Mouse (Mus musculus) forebrain, embryonic 15.5 days (tissue): ENCODE results near the gene Zic4. TPM values are rescaled to one million over a fixed set of nuclear protein-coding genes. Genes with fewer than 3 reads are reported as not detected.

Source experiments
- ATAC-seq: fragments of 200-750 bp; cut with Nextera tagmentation; replicated peaks from 2 replicates; pipeline ENCODE4 v1.8.0; 2017; ENCODE audit warnings: mild to moderate bottlenecking, moderate TSS enrichment, moderate library complexity
- H3K27ac ChIP-seq: fragments of 300-500 bp; sonication (generic); replicated peaks from 2 replicates; pipeline ENCODE4 v1.5.1; 2015; ENCODE audit warnings: mild to moderate bottlenecking, inconsistent platforms
- H3K27me3 ChIP-seq: fragments of 300-500 bp; sonication (generic); 2 replicates; pipeline ENCODE4 v1.6.1; 2015; ENCODE audit warnings: inconsistent platforms
- H3K36me3 ChIP-seq: fragments of 300-500 bp; sonication (generic); 2 replicates; pipeline ENCODE4 v1.6.1; 2015; ENCODE audit warnings: mild to moderate bottlenecking, inconsistent platforms
- H3K4me1 ChIP-seq: fragments of 300-500 bp; sonication (generic); 2 replicates; pipeline ENCODE4 v1.6.1; 2015; ENCODE audit warnings: inconsistent platforms
- H3K4me2 ChIP-seq: fragments of 300-500 bp; sonication (generic); replicated peaks from 2 replicates; pipeline ENCODE4 v1.6.1; 2015; ENCODE audit warnings: mild to moderate bottlenecking, inconsistent platforms
- H3K4me3 ChIP-seq: fragments of 300-500 bp; sonication (generic); 2 replicates; pipeline ENCODE4 v1.5.1; 2015; ENCODE audit warnings: mild to moderate bottlenecking, inconsistent platforms
- H3K9ac ChIP-seq: fragments of 300-500 bp; sonication (generic); replicated peaks from 2 replicates; pipeline ENCODE4 v1.6.1; 2015; ENCODE audit warnings: mild to moderate bottlenecking, inconsistent platforms
- H3K9me3 ChIP-seq: fragments of 300-500 bp; sonication (generic); 2 replicates; pipeline ENCODE4 v1.6.1; 2016; ENCODE audit warnings: inconsistent platforms
- WGBS: fragments of 180-500 bp; shearing (Covaris S2); methylation state at CpG from one replicate; pipeline ENCODE4 v1.1.7; 2015; ENCODE audit warnings: mixed read lengths; 5-methylcytosine and 5-hydroxymethylcytosine counted together
- polyA plus RNA-seq: library from polyadenylated mRNA; unstranded; fragments of >200 nt; fragmentation: Nextera tagmentation; extraction: Ambion mirVana; gene quantifications from 2 replicates; pipeline ENCODE4 v1.2.1, GENCODE M21; 2015

Zic4 gene
- polyA plus RNA-seq: 46.2 and 55.0 TPM in 2 replicates

DNA sequence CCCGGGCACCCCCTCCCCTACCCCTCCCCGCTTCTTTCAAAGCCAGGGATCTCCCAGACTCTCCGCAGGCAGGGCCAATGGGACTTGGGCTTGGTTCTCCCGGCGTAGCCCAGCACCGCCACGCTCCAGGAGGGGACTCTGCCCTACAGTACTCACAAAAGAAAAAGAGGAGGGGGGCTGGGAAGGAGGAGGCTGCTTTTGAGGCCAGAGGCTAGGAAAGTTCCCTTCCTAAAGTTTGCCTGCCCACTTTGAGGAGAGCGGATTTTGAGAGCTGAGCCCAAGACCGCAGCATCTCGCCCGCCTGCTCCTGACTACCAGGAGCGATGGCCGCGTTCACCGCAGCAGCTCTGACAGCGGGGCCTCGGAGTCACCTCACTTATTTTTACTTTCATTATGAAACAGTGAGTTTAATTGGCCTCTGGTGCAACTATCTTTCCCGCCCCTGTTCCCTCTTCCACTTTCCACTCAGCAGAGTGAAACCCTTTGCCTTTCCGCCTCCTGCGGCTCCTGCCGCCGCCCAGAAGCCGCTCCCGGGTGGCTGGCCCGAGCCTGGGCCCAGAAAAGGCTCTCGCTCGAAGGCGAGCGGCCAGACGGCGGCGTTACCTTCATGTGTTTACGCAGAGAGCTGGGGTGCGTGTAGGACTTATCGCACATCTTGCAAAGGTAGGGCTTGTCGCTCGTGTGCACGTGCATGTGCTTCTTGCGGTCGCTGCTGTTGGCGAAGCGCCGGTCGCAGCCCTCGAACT is at the start of gene Zic4:
Gene Zic4 (plus strand): TSS at position 558 of the 746 bp plus-strand sequence.
- Histone ChIP-seq H3K4me1 (peaks cover 29% of the 10 kb centered on the region), H3K27me3 (peaks cover 28% of the 10 kb centered on the region), H3K9ac (peak within 1 kb of the TSS; percentile 69), H3K4me3 (peak within 1 kb of the TSS; percentile 54), H3K27ac (peak within 1 kb of the TSS; percentile 90), H3K9me3 (no peaks in the 10 kb centered on the region), H3K4me2 (peak within 1 kb of the TSS; percentile 52), H3K36me3 (no peaks in the 10 kb centered on the region)
- ATAC-seq: peak; percentile 65
- under 1% methylated on average over 45 of the region's 45 CpGs for WGBS

DNA sequence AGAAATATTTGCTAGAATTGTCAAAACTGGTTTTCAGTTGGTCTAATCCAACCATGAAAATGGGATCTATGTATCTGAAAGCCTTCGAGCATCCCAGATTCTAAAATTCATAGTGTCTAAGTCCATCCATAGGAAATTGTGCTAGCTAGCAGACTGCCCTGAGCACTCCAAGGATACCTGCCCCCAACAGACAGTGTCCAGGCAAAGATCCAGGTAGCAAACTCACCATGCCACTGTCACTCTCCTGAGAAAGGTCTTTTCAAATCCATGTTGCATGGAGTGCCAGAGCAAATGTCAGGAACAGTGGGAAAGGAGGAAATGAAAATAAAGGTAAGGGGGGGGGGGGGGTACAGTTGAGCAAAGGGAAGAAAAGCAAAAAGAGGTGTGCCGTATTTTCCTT is 14.6 kb upstream of the Zic4 start:
- no peaks in the 10 kb centered on the region for H3K36me3 ChIP-seq
- H3K27me3 ChIP-seq: peaks cover 33% of the 10 kb centered on the region
- H3K4me3 ChIP-seq: no peak overlapping the region
- WGBS: 70% methylated on average over 2 of the region's 2 CpGs
- no peak overlapping the region for H3K9ac ChIP-seq
- no peaks in the 10 kb centered on the region for H3K4me1 ChIP-seq
- no peak for ATAC-seq
- H3K9me3 ChIP-seq: no peaks in the 10 kb centered on the region
- no peak overlapping the region for H3K27ac ChIP-seq
- H3K4me2 ChIP-seq: no peak overlapping the region

DNA sequence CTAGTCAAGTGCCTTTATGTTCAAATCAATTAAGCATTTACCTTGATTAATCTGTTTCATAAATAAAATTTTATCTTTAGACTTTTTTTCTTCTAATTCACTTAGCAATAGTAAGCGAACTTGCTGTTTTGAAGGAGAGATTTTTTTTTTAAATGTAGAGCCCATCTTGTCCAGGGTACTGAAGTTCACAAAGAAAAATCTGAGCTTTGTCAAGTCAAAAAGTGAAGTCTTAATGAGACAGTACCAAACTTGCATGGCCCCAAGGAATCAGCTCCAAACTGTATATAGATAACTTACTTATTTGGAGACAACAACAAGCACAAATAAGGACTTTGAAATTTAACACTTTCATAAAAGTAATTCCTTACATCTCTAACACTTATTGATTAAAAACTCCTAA is 13.5 kb upstream of the Zic4 start:
- no peak for ATAC-seq
- no peak overlapping the region for H3K4me3 ChIP-seq
- no peaks in the 10 kb centered on the region for H3K36me3 ChIP-seq
- H3K27me3 ChIP-seq: peaks cover 40% of the 10 kb centered on the region
- H3K9ac ChIP-seq: no peak overlapping the region
- no peak overlapping the region for H3K4me2 ChIP-seq
- 52% methylated on average over 1 of the region's 1 CpGs for WGBS
- no peaks in the 10 kb centered on the region for H3K4me1 ChIP-seq
- H3K9me3 ChIP-seq: no peaks in the 10 kb centered on the region
- no peak overlapping the region for H3K27ac ChIP-seq

GRCm38 (mm10) chr9:91350211-91350791 is 11.9 kb upstream of the Zic4 start:
- H3K4me1 ChIP-seq: peaks cover 8% of the 10 kb centered on the region
- H3K27me3 ChIP-seq: peaks cover 52% of the 10 kb centered on the region
- H3K36me3 ChIP-seq: no peaks in the 10 kb centered on the region
- 9% methylated on average over 16 of the region's 16 CpGs for WGBS
- peak overlapping the region; percentile 33 for H3K4me2 ChIP-seq
- peak overlapping the region; percentile 74 for H3K27ac ChIP-seq
- 0 out of 2 replicates have a peak overlapping the region, but pooled peaks have one; percentile 6 for H3K9ac ChIP-seq
- peak overlapping the region; percentile 21 for H3K4me3 ChIP-seq
- no peak for ATAC-seq
- H3K9me3 ChIP-seq: no peaks in the 10 kb centered on the region

GRCm38 (mm10) chr9:91350861-91351291 is 11.3 kb upstream of the Zic4 start:
- Histone ChIP-seq H3K4me2 (peak overlapping the region; percentile 33), H3K27ac (peak overlapping the region; percentile 74), H3K4me3 (peak overlapping the region; percentile 21), H3K27me3 (peaks cover 52% of the 10 kb centered on the region), H3K36me3 (no peaks in the 10 kb centered on the region), H3K4me1 (peaks cover 14% of the 10 kb centered on the region), H3K9me3 (no peaks in the 10 kb centered on the region), H3K9ac (no peak overlapping the region)
- WGBS: 3% methylated on average over 14 of the region's 14 CpGs
- ATAC-seq: peak; percentile 43; the same call in 1 of the 2 replicates

- peaks cover 55% of the 10 kb centered on the region for H3K27me3 ChIP-seq
- peak overlapping the region; percentile 16; the same call in 1 of the 2 replicates for H3K9ac ChIP-seq
- H3K4me1 ChIP-seq: peaks cover 16% of the 10 kb centered on the region
- no peak for ATAC-seq
- 14% methylated on average over 5 of the region's 5 CpGs for WGBS
- H3K27ac ChIP-seq: peak overlapping the region; percentile 74
- H3K36me3 ChIP-seq: no peaks in the 10 kb centered on the region
- H3K9me3 ChIP-seq: no peaks in the 10 kb centered on the region
- peak overlapping the region; percentile 21; the same call in 1 of the 2 replicates for H3K4me3 ChIP-seq
- peak overlapping the region; percentile 33; the same call in 1 of the 2 replicates for H3K4me2 ChIP-seq
Measured at GRCm38 (mm10) chr9:91351361-91351760, 10.9 kb upstream of the Zic4 start.

DNA sequence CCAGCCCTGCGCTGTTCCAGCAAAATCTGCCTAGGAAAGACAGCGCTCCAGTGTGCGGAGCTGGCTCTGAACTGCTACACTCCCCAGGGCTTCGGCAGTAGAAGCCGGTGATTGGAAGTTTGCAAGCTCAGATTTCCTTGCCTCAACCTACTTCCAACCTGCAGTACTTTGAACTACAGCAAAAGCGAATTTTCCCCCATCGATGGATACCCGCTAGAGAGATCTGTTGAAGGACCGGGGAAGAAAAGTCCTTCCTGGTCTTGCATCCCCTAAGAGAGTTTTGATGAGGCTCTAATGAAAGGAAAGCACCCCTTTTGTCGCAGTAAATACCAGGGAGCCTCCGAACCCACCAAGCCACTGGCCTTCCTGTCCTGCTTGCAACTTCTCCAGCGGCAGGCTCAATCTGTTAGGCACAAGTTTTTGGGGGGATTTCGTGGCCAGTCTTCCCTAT is 10.2 kb upstream of the Zic4 start:
- Histone ChIP-seq H3K36me3 (no peaks in the 10 kb centered on the region), H3K9me3 (no peaks in the 10 kb centered on the region), H3K9ac (0 out of 2 replicates have a peak overlapping the region, but pooled peaks have one; percentile 14), H3K4me2 (peak overlapping the region; percentile 24), H3K27ac (peak overlapping the region; percentile 74), H3K27me3 (peaks cover 61% of the 10 kb centered on the region), H3K4me1 (peaks cover 16% of the 10 kb centered on the region), H3K4me3 (peak overlapping the region; percentile 17)
- no peak for ATAC-seq
- 8% methylated on average over 13 of the region's 13 CpGs for WGBS

DNA sequence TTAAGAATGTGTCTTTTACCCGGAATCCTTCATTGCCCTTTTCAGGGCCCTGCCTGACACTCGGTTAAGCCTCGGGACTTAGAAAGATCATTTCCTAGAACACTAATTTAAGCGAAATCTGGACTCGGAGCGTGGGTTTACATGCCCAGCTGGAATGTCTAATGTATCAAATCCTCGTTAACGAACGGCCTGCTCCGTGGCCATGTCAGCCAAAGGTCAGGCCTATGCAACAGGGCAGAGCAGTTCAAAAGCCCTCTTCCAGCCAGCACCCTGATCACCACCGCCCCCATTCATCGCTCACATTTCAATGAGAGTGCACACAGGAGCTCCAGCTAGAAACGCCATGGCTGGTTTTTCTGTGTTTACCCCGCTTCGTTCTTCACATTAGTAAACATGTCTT is 9.4 kb upstream of the Zic4 start:
- 7% methylated on average over 15 of the region's 15 CpGs for WGBS
- no peaks in the 10 kb centered on the region for H3K9me3 ChIP-seq
- H3K36me3 ChIP-seq: no peaks in the 10 kb centered on the region
- H3K27me3 ChIP-seq: peaks cover 68% of the 10 kb centered on the region
- peak overlapping the region; percentile 11; the same call in 1 of the 2 replicates for H3K4me3 ChIP-seq
- H3K9ac ChIP-seq: no peak overlapping the region
- H3K4me2 ChIP-seq: peak overlapping the region; percentile 47
- H3K27ac ChIP-seq: peak overlapping the region; percentile 79
- peaks cover 16% of the 10 kb centered on the region for H3K4me1 ChIP-seq
- ATAC-seq: no peak

- Histone ChIP-seq H3K9ac (peak overlapping the region; percentile 24), H3K4me3 (peak overlapping the region; percentile 12; the same call in 1 of the 2 replicates), H3K4me1 (peaks cover 16% of the 10 kb centered on the region), H3K27ac (peak overlapping the region; percentile 79), H3K27me3 (peaks cover 72% of the 10 kb centered on the region), H3K9me3 (no peaks in the 10 kb centered on the region), H3K4me2 (peak overlapping the region; percentile 47), H3K36me3 (no peaks in the 10 kb centered on the region)
- 20% methylated on average over 37 of the region's 37 CpGs for WGBS
- ATAC-seq: 0 out of 2 replicates have a peak, but pooled peaks have one; percentile 12
Measured at GRCm38 (mm10) chr9:91353551-91354433, 8.4 kb upstream of the Zic4 start.

DNA sequence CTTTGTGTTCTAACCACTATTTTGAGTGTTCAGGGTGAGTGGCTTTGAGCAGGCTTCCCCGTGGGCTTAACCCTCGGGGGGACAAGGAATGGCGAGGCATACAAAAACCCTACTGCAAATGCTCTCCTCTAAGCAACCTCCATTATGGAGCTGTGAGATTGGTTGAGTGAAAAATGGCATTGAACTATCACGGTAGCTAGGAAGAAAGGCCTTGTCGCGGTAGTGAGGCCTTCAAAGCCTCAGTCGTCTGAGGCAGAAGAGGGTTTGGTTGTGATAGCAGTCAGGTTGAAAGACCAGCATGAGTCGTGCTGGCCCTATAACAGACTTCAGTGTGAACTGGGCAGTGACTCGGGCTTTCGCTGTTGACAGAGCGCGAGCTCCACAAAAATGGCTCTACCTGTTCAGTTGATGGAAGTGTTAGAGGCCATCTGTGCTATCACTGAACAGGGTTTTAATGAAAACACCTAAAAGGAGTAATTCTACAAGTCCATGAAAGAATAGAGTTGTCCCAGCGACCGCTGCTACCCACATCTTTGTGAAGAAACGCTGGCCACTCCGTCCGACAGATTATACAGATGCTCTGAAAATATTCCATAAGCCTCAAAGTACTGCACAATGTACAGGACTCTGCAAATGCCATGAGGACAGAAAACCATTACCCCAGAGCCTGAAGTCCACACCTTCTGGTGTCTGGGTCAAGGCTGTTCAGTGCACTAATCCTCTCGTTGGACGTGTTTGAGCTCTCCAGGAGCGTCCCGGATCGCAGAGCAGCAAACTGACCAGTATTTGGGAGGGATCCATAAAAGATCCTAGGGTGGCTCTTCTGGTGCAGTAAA is 7.6 kb upstream of the Zic4 start:
- WGBS: 29% methylated on average over 22 of the region's 22 CpGs
- peaks cover 74% of the 10 kb centered on the region for H3K27me3 ChIP-seq
- 0 out of 2 replicates have a peak, but pooled peaks have one; percentile 5 for ATAC-seq

GRCm38 (mm10) chr9:91355270-91355589 is 7.0 kb upstream of the Zic4 start:
- peak overlapping the region; percentile 34 for H3K4me3 ChIP-seq
- ATAC-seq: no peak
- 2% methylated on average over 7 of the region's 7 CpGs for WGBS
- peak overlapping the region; percentile 79 for H3K27ac ChIP-seq
- peaks cover 68% of the 10 kb centered on the region for H3K27me3 ChIP-seq
- H3K4me2 ChIP-seq: peak overlapping the region; percentile 47
- H3K4me1 ChIP-seq: peaks cover 16% of the 10 kb centered on the region
- no peaks in the 10 kb centered on the region for H3K36me3 ChIP-seq
- peak overlapping the region; percentile 28; the same call in 1 of the 2 replicates for H3K9ac ChIP-seq
- H3K9me3 ChIP-seq: no peaks in the 10 kb centered on the region

More for the DNA sequence above, 7.6 kb upstream of the Zic4 start:
- Histone ChIP-seq H3K9ac (peak overlapping the region; percentile 24), H3K4me1 (peaks cover 16% of the 10 kb centered on the region), H3K4me3 (peak overlapping the region; percentile 34), H3K36me3 (no peaks in the 10 kb centered on the region), H3K9me3 (no peaks in the 10 kb centered on the region), H3K4me2 (peak overlapping the region; percentile 47), H3K27ac (peak overlapping the region; percentile 79)
